Mouse (Mus musculus): ENCODE measurements at regions not wholly inside any gene's neighbourhood (a gene's known extent, or its start where the extent isn't known, plus 50 kb on each side); places are given as distances from the start of the nearest gene placed in this dataset.

GRCm38 (mm10) chr2:145115043-145115442 is 52.5 kb upstream of the Slc24a3 start:
- no peak for TF ChIP-seq CTCF (IDR thresholded peaks at IDR 0.05; ENCODE audit: borderline replicate concordance, insufficient read depth, low read length)
- TF ChIP-seq POLR2A (IDR thresholded peaks at IDR 0.05; ENCODE audit: low read depth, low read length) = no peak

All from embryonic fibroblast, embryonic 13.5 days (primary cell).